Mouse (Mus musculus): Measurements from ENCODE around the gene Utp11.

Utp11 gene

GRCm38 (mm10) chr4:124672347-124673320, 20.8 kb downstream of the Utp11 start:
- peak in 1 of 2 experiments; percentile 27 for DNase-seq (ENCODE audit: low spot score in 2 of 2)

- DNase-seq (ENCODE audit: low spot score in 2 of 2), result no peak
Observed at GRCm38 (mm10) chr4:124671583-124671982, 21.8 kb downstream of the Utp11 start.

DNA sequence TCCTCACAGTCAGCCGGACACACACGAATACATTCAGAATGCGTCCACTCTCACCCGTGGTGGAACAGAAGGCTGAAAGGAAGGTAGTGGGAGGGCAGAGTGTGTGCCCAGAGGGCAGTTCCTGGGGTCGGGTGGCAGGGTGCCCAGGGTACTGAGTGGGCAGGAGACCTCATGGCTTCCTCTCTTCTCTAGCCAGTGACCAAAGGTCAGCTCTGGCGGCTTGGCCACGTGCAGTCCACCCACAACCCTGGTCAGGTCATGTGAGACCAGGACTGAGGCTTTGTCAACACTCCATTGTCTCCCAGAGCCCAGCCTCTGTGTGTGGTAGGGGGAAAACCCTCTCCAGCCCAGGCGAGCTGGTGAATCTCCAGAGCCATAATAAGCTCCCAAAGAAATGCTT, 23.2 kb downstream of the Utp11 start:
- no peak for DNase-seq (ENCODE audit: low spot score in 2 of 2)

DNA sequence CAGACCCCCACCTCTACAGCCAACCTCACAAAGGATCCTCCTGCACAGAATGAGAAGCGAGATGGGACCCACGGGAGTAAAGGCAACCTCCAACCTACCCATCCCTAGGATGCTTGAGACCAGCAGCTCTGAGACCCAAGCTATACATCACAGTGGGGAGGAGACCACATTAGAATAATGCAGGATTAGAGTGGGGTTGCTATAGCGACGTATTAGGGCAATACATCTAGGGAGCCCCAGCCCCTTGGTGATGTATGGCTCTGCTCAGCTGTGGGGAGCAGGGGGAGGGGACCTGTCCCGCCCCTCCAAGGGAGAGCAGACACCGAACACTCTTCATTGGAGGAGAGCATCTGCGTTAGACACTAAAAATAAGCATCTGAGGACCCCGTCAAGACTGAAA, 25.3 kb downstream of the Utp11 start:
- no peak for DNase-seq (ENCODE audit: low spot score in 2 of 2)

GRCm38 (mm10) chr4:124667476-124668033, 25.8 kb downstream of the Utp11 start:
- no peak for DNase-seq (ENCODE audit: low spot score in 2 of 2)

GRCm38 (mm10) chr4:124664604-124665003, 28.8 kb downstream of the Utp11 start:
- DNase-seq (ENCODE audit: low spot score in 2 of 2), result no peak

- no peak for DNase-seq (ENCODE audit: low spot score in 2 of 2)
Observed at GRCm38 (mm10) chr4:124664185-124664584, 29.2 kb downstream of the Utp11 start.

DNA sequence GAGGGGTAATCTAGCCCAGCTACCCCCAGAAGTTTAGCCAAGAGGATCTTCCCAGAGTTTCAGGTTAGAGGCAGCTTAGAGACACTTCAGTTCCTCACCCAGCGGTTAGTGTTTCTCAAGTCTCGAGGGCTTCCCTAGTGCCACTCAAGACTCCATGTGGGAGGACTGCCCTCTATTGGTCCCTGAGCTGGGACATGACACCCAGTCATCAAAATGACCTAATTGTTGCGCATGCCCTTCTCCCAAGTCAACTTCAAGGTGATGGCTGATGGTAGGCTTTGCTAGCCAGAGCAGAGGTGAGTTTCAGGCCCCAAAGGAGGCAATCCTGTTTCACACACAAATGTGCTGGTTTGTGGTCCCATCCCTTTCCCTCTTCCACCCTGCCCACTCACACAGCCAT, 30.4 kb downstream of the Utp11 start:
- DNase-seq (ENCODE audit: low spot score in 2 of 2), result no peak

DNA sequence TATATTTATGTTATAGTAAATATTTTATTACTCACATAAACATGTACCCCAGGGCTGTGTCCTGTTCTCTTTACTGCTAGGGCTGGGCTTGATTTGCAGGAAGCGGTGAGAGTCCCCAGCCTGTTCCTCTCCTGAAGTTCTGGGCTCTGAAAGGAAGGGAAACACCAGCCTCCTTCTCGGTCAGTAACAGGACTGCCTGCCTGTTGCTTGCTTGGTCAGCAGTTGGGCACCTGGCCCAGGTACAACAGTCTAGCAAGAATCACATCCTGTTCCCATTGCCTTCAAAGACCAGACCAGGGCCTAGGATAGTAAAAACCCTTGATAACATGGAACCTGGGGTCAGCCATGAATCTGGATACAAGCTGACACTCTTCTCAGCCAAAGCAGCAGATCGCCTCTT, 32.8 kb downstream of the Utp11 start:
- no peak for DNase-seq (ENCODE audit: low spot score in 2 of 2)

DNA sequence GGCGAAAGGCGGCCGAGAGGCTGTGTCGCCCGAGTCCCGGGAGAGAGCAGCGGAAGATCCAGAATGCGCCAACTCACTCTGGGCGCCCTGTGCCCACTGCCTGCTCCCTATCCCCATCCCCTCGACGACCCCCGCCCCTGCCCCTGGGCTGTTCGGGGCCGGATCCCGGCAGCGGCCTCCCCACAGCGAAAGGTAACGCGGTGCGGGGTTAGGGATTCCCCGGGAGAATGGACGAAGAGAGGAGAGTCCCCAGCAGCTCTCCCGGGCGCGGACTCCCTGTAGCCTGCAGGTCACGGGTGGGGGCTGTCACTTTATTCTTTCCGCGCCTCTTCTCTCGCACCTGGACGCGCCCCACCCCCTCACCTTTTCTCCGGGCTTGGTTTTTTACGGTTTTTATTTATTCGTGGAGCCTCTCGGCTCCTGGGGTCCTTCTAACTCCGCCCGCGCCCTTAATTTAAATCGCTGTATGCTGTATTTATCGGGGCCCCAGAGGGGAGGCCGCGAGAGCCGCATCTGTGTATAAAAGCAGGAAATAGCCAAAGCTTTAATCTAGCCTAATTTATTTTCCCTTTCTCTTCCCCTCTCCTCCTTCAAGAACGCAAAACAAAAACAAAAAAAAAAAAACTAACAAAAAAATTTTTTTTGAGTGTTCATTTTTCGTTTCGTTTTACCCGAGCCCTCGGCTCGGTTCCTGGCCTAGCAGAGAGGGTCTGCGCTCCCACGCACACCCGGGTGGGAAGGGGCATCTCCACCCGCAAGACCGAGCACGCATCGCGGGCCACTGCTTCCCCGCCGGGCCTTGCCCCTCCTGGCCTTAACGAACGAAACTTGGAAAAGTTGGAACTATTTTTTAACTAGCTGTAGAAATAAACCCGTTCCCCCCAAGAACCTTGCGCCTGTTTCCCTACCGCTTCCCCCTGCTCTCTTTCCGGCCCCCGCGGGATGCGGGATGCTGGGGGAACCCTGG, 33.9 kb downstream of the Utp11 start:
- no peak for DNase-seq (ENCODE audit: low spot score in 2 of 2)

DNA sequence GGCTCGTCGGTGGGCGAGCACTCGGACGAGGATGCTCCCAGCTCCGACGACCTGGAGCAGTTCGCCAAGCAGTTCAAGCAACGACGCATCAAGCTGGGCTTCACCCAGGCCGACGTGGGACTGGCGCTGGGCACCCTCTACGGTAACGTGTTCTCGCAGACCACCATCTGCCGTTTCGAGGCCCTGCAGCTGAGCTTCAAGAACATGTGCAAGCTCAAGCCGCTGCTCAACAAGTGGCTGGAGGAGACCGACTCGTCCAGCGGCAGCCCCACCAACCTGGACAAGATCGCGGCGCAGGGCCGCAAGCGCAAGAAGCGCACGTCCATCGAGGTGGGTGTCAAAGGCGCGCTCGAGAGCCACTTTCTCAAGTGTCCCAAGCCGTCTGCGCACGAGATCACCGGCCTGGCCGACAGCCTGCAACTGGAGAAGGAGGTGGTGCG, 35.0 kb downstream of the Utp11 start:
- no peak for DNase-seq (ENCODE audit: low spot score in 2 of 2)

DNA sequence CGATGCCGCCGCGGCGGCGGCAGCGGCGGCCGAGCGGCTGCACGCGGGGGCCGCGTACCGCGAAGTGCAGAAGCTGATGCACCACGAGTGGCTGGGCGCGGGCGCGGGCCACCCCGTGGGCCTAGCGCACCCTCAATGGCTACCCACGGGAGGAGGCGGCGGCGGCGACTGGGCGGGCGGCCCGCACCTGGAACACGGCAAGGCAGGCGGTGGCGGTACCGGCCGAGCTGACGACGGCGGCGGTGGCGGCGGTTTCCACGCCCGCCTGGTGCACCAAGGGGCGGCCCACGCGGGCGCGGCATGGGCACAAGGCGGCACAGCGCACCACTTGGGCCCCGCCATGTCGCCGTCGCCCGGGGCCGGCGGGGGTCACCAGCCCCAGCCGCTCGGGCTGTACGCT, 35.6 kb downstream of the Utp11 start:
- no peak for DNase-seq (ENCODE audit: low spot score in 2 of 2)

DNA sequence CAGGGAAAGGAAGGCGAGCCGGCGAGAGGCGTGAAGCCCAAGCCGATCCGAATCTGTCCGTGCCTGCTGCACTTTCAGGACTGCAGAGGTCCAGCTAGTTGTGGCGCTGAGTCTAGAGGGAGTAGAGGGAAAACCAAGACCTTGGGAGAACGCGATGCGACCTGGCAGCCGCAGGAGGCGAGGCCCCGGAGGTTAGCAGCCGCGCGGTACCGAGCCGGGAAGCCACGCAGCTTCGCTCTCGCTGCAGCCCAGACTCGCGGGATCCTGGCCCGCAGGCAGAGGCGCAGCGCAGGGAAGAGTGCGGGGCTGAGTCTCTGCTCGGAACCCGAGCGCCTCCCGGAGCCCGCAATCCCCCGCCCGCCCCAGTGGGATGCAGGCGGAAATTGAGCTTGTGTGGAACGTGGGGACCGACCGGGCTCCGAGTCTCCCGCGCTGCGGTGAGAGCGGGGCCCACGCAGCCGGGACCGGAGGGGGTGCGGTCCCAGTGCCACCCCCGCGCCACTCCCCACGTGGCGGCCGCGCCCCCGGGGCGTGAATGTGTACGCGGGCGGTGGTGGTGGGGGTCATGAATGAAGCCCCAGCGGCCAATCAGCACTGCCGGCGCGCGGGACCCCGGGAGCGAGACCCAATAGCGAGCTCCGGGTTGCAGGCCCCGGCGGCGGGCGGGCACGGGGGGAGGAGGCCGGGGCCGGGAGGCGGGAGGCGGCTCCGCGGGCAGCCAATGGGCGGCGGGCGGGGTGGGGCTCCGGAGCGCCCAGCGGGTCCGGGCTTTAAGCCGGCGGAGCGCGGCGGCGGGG, 36.3 kb downstream of the Utp11 start:
- DNase-seq (ENCODE audit: low spot score in 2 of 2), result peak; percentile 82 to 89

- DNase-seq (ENCODE audit: low spot score in 2 of 2), result no peak
Observed at GRCm38 (mm10) chr4:124656518-124656853, 36.9 kb downstream of the Utp11 start, which contains the start of gene Pou3f1. TSS of gene Pou3f1 (plus strand) at chr4:124656807.

GRCm38 (mm10) chr4:124652886-124653285, 40.5 kb downstream of the Utp11 start:
- DNase-seq (ENCODE audit: low spot score in 2 of 2), result no peak

GRCm38 (mm10) chr4:124647909-124648308, 45.5 kb downstream of the Utp11 start:
- no peak for DNase-seq (ENCODE audit: low spot score in 2 of 2)

GRCm38 (mm10) chr4:124646591-124646990, 46.8 kb downstream of the Utp11 start:
- DNase-seq (ENCODE audit: low spot score in 2 of 2), result no peak

- no peak for DNase-seq (ENCODE audit: low spot score in 2 of 2)
Observed at GRCm38 (mm10) chr4:124644974-124645433, 48.4 kb downstream of the Utp11 start.

DNA sequence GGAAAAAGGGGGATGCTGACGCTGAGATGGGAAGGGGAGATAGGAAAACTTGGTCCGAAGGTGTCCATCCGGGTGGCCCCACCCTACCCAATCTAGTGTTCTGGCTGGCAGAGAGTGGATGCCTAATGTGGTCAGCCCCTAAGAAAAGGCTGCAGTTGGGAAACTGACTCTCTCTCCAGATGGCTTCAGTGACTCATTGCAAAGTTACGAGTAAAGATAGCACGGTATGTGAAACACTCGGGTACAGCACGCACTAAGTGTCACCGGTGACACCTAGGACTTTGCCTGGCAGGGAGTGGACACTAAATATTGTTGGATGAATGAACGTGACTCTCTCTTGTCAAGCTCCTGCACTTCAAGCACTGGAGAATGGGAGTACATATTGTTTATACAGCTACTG, 49.5 kb downstream of the Utp11 start:
- DNase-seq (ENCODE audit: low spot score in 2 of 2), result no peak

DNA sequence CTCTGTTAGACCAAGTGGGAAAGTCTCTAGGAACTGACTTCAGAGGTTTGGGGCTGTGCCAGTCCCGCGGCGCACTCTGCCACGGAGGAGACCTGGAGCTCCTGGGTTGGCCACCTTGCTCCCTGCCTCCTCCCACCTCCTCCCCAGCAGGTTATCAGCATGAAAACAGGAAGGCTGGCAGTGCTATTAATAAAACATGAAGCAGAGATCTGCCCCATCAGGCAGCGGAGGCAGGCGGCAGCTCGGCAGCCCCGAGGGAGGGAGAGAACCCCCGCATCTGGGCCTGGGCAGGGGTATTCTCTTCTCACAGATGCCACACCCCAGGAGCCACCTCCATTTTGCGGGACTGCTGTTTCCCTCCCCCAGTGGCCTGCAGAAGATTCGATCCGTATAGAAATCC, 53.7 kb downstream of the Utp11 start:
- DNase-seq (ENCODE audit: low spot score in 2 of 2), result no peak

DNA sequence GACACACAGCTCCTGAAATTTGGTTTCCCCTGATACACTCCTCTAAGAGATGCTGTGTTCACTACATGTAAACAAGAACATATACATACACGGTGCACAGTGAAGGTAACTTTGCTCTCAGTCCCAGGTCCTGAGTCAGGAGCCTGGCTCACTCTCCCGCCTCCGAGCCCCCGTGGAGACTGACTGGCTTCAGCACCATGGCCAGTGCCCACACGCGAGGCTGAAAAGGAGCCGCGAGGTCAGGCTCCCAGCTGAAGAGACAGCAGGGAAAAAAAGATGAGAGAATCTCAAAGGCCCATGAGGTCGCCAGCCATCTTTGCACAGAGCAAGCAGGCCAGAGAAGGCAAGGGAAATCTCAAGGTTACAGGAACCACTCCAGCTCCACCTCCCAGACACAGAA, 60.1 kb downstream of the Utp11 start:
- DNase-seq (ENCODE audit: low spot score in 2 of 2), result no peak

Data from right cerebral cortex, postnatal 36 days (tissue).